Mouse (Mus musculus) testis, postnatal 14 days (tissue): Measurements from ENCODE around the gene Olfr55.
"Not testable (repeated sequence)": the region's sequence is repeated elsewhere in the genome, so short reads cannot be mapped to it uniquely, and the experiment has no call there.

ENCODE experiments used
- DNase-seq: peaks from one replicate; pipeline ENCODE4 v3.0.0; 2021; ENCODE audit warnings: low spot score

Gene Olfr55

GRCm38 (mm10) chr17:33168147-33168546, at the start of gene Olfr55:
Gene Olfr55, plus strand, starts transcription at chr17:33168447.
- DNase-seq: not testable (repeated sequence)

- DNase-seq: no peak
These were observed 43.7 kb upstream of the Olfr55 start for GRCm38 (mm10) chr17:33124546-33124945.

GRCm38 (mm10) chr17:33126257-33126656, 42.0 kb upstream of the Olfr55 start:
- no peak for DNase-seq

GRCm38 (mm10) chr17:33139261-33139820, 28.9 kb upstream of the Olfr55 start, which contains the start of gene Morc2b:
Gene Morc2b, minus strand, starts transcription at chr17:33139683.
- DNase-seq: peak; percentile 11

GRCm38 (mm10) chr17:33191002-33191401, 22.8 kb downstream of the Olfr55 start, which contains the start of gene Olfr239:
Gene Olfr239, plus strand, starts transcription at chr17:33191302.
- not testable (repeated sequence) for DNase-seq

GRCm38 (mm10) chr17:33221590-33221989, 53.3 kb downstream of the Olfr55 start, which contains the start of gene Olfr1564:
Gene Olfr1564, minus strand, starts transcription at chr17:33221690.
- no peak for DNase-seq
